ENCODE assay signal across 15 mouse cellular contexts in the genomic region with DNA sequence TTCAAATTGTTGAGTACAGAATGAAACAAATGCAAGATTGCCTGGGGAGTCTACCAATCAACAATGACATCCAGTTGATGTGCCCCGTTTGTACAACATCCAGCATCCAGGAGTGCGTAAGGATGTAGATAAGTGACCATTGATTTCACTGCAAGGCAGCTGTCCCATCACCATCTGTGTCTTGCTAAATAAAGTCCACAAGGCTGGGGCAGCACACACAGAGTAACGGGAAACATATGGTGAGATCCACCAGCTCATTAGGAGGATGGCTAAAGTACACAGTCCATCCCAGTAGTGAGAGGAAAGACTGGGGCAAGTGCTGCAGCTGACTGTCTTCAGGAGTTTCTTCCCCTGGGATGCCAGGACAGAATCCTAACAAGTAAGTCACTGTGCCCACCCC.
"Had no signal": no experiment of that assay in that cellular context is flagged by ENCODE, and none has a peak within 500 bp of the region (broad histone marks: within the 10 kb centered on the region; RNA-seq: fewer than 3 reads in every experiment).

No protein-coding gene starts in this region.

- H3K36me3 ChIP-seq: limb, embryonic 13.5 days; midbrain, embryonic 15.5 days; neural tube, embryonic 12.5 days had no signal

- ATAC-seq: lung, postnatal 0 days; midbrain, embryonic 15.5 days had no signal

- H3K27ac ChIP-seq: kidney, postnatal 0 days; limb, embryonic 13.5 days; liver, embryonic 14.5 days; midbrain, embryonic 15.5 days; neural tube, embryonic 12.5 days had no signal

- H3K9me3 ChIP-seq: limb, embryonic 13.5 days; midbrain, embryonic 15.5 days; neural tube, embryonic 12.5 days had no signal

- H3K4me1 ChIP-seq: limb, embryonic 13.5 days; midbrain, embryonic 15.5 days; neural tube, embryonic 12.5 days had no signal

- H3K27me3 ChIP-seq: limb, embryonic 13.5 days; midbrain, embryonic 15.5 days; neural tube, embryonic 12.5 days had no signal

- H3K4me2 ChIP-seq: limb, embryonic 13.5 days; midbrain, embryonic 11.5 days; midbrain, embryonic 15.5 days; neural tube, embryonic 12.5 days had no signal

- DNase-seq: kidney, adult 9 months; kidney, postnatal 36 days; lung, adult 18-20 months; lung, postnatal 4 days; retina, postnatal 1 day; right cerebral cortex, postnatal 25 days; thymus, postnatal 36 days had no signal

- H3K4me3 ChIP-seq: layer of hippocampus, adult 2 months; limb, embryonic 13.5 days; midbrain, embryonic 15.5 days; neural tube, embryonic 12.5 days had no signal

- H3K9ac ChIP-seq: limb, embryonic 13.5 days; liver, embryonic 14.5 days; midbrain, embryonic 15.5 days; neural tube, embryonic 12.5 days had no signal
